Mouse (Mus musculus) ES-Bruce4 (cell line): ENCODE measurements around the gene Eno2. TPM values are rescaled to one million over a fixed set of nuclear protein-coding genes. Genes with fewer than 3 reads are reported as not detected.

ENCODE experiments used
- H3K27ac ChIP-seq: 2 replicates; pipeline ENCODE4 v1.5.1; 2012; ENCODE audit warnings: low read length, inconsistent platforms; ENCODE audit not compliant: insufficient read depth
- H3K27me3 ChIP-seq: 2 replicates; pipeline ENCODE4 v1.6.1; 2012; ENCODE audit warnings: mild to moderate bottlenecking, low read length, inconsistent platforms; ENCODE audit not compliant: control insufficient read depth, poor library complexity, insufficient read depth, severe bottlenecking
- H3K36me3 ChIP-seq: 2 replicates; pipeline ENCODE4 v1.6.1; 2012; ENCODE audit warnings: inconsistent platforms, mild to moderate bottlenecking, low read length, moderate library complexity; ENCODE audit not compliant: control insufficient read depth, poor library complexity, insufficient read depth, severe bottlenecking
- H3K4me1 ChIP-seq: one replicate; pipeline ENCODE4 v1.8.1; 2011; ENCODE audit warnings: low read length; ENCODE audit not compliant: control insufficient read depth, insufficient read depth
- H3K4me3 ChIP-seq: 2 replicates; pipeline ENCODE4 v1.5.1; 2011; ENCODE audit warnings: low read depth, mild to moderate bottlenecking, low read length
- H3K9ac ChIP-seq: 2 replicates; pipeline ENCODE4 v1.6.1; 2012; ENCODE audit warnings: low read depth, mild to moderate bottlenecking, inconsistent platforms; ENCODE audit not compliant: poor library complexity, severe bottlenecking
- H3K9me3 ChIP-seq: replicated peaks from 2 replicates; pipeline ENCODE4 v1.6.1; 2012; ENCODE audit warnings: mild to moderate bottlenecking, low read length, inconsistent platforms; ENCODE audit not compliant: control insufficient read depth, poor library complexity, insufficient read depth, severe bottlenecking
- CTCF ChIP-seq: IDR thresholded peaks from one replicate; pipeline ENCODE4 v1.8.1; 2011; ENCODE audit warnings: low read depth, low read length
- EP300 ChIP-seq: IDR thresholded peaks from 2 replicates; pipeline ENCODE4 v1.6.1; 2011; ENCODE audit warnings: low read depth, low read length; ENCODE audit not compliant: insufficient read depth
- POLR2A ChIP-seq: IDR thresholded peaks from one replicate; pipeline ENCODE4 v1.8.1; 2011; ENCODE audit warnings: low read length; ENCODE audit not compliant: insufficient read depth
- polyA plus RNA-seq: library from polyadenylated mRNA; stranded (reverse); fragments of >200 nt; gene quantifications from 2 replicates; pipeline ENCODE4 v1.2.4, GENCODE M21; 2011; ENCODE audit warnings: low read depth; ENCODE audit not compliant: missing spikeins, insufficient read depth, insufficient read length

Gene Eno2
- polyA plus RNA-seq, 1 experiment: 7.4 TPM

GRCm38 (mm10) chr6:124740888-124741761 is 28.3 kb downstream of the Eno2 start, which contains the start of gene Grcc10:
Gene Grcc10 (minus strand): TSS chr6:124741374.
- H3K27ac ChIP-seq: peak within 1 kb of the TSS; percentile 71
- H3K9me3 ChIP-seq: no peaks in the 10 kb centered on the region
- no peaks in the 10 kb centered on the region for H3K27me3 ChIP-seq
- peak within 1 kb of the TSS; percentile 78 for H3K4me3 ChIP-seq
- H3K9ac ChIP-seq: peak within 1 kb of the TSS; percentile 70
- TF ChIP-seq EP300 (0 out of 2 replicates have a peak, but pooled peaks have one; percentile 4), POLR2A (peak; percentile 99), CTCF (no peak)
- no peaks in the 10 kb centered on the region for H3K36me3 ChIP-seq
- peaks cover 2% of the 10 kb centered on the region for H3K4me1 ChIP-seq

- Histone ChIP-seq H3K36me3 (no peaks in the 10 kb centered on the region), H3K9me3 (no peaks in the 10 kb centered on the region), H3K9ac (peak overlapping the region; percentile 70), H3K4me1 (peaks cover 2% of the 10 kb centered on the region), H3K27me3 (no peaks in the 10 kb centered on the region), H3K27ac (peak overlapping the region; percentile 71), H3K4me3 (peak overlapping the region; percentile 78)
- no peak for TF ChIP-seq POLR2A
- peak; percentile 30 for TF ChIP-seq CTCF
Measured at GRCm38 (mm10) chr6:124740211-124740887, 29.1 kb downstream of the Eno2 start.

DNA sequence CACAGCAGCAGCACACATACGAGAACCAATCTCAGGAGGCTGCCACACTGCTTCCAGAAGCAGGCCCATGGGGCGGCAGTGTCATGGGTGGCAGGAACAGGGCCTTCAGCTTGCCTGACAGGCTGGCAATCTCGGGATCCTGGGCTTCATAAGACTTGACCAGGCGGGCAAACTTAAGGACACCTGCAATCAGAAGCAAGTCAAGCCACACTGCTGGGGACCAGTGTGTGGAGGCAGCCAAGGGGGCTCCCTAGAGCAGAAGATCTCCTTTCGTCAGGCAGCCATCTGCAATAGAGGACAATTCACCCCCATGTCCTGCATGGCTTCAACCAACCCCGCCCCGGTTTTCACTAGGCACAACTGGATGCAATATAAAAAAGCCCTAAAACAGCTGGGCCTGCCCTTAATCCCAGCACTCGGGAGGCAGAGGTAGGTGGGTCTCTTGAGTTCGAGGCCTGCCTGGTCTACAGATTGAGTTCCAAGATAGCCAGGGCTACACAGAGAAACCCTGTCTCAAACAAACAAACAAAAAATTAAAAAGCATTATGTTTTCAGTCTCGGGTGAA is 30.2 kb downstream of the Eno2 start:
- Histone ChIP-seq H3K4me1 (peaks cover 2% of the 10 kb centered on the region), H3K27ac (peak overlapping the region; percentile 6; the same call in 1 of the 2 replicates), H3K36me3 (no peaks in the 10 kb centered on the region), H3K9ac (peak overlapping the region; percentile 2; the same call in 1 of the 2 replicates), H3K9me3 (no peaks in the 10 kb centered on the region), H3K27me3 (no peaks in the 10 kb centered on the region), H3K4me3 (no peak overlapping the region)
- TF ChIP-seq EP300 (no peak), CTCF (no peak), POLR2A (no peak)

DNA sequence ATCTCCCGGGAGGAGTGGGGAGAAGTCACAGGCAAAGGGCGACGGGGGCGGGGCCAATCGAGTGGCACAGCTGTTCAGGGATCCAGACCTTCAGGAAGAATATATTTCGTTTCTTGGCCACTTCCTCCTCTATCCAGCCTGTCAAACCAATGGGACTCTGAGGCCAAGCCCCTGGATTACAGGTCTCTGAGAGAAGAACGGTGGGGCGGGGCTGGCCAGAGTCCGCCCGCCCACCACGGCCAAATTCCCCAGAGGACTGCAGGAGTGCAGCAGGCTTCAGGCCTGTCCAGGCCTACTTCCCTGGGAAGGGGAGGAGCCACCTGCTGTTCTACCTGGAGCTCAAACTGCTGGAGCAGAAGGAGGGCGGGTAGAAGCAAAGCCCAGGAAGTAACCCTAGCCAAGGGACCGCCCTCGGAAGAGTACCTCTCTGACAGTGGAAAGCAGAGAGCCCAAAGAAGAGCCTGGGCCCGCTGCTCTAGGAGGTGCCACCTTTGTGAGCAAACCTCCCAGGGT is 30.9 kb downstream of the Eno2 start, which contains the start of gene Ptpn6:
Gene Ptpn6 (minus strand): TSS at position 204 of the 513 bp plus-strand sequence.
- H3K9ac ChIP-seq: peak within 1 kb of the TSS; percentile 18; the same call in 1 of the 2 replicates
- TF ChIP-seq CTCF (no peak), POLR2A (no peak), EP300 (no peak)
- H3K27me3 ChIP-seq: no peaks in the 10 kb centered on the region
- H3K36me3 ChIP-seq: no peaks in the 10 kb centered on the region
- H3K27ac ChIP-seq: peak within 1 kb of the TSS; percentile 12; the same call in 1 of the 2 replicates
- H3K9me3 ChIP-seq: no peaks in the 10 kb centered on the region
- H3K4me3 ChIP-seq: peak within 1 kb of the TSS; percentile 26
- peaks cover 2% of the 10 kb centered on the region for H3K4me1 ChIP-seq

- H3K9ac ChIP-seq: no peak overlapping the region
- H3K27me3 ChIP-seq: no peaks in the 10 kb centered on the region
- H3K9me3 ChIP-seq: no peaks in the 10 kb centered on the region
- TF ChIP-seq CTCF: no peak
- TF ChIP-seq EP300: no peak
- TF ChIP-seq POLR2A: no peak
- peaks cover 8% of the 10 kb centered on the region for H3K4me1 ChIP-seq
- no peaks in the 10 kb centered on the region for H3K36me3 ChIP-seq
- H3K27ac ChIP-seq: no peak overlapping the region
- no peak overlapping the region for H3K4me3 ChIP-seq
Measured at GRCm38 (mm10) chr6:124737040-124737439, 32.4 kb downstream of the Eno2 start.

DNA sequence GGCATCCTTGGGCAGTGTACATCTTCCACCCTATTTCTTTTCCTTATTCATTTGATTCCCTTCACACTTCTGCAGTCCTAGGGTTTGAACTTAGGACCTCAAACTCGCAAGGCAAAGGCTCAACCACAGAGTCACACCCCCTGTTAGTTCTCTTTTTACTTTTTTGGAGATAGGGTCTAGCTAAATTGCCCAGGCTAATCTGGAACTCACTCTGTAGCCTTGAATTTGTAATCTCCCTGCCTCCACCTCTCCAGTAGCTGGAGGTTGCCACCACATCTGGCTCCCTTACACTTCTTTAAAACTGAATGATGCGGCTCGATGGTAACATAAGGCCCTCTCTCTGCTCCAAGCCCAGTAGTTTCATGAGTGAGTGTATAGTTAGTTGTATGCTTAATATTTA is 35.1 kb downstream of the Eno2 start:
- Histone ChIP-seq H3K27ac (no peak overlapping the region), H3K9ac (no peak overlapping the region), H3K4me1 (peaks cover 9% of the 10 kb centered on the region), H3K4me3 (no peak overlapping the region), H3K36me3 (no peaks in the 10 kb centered on the region), H3K27me3 (no peaks in the 10 kb centered on the region), H3K9me3 (no peaks in the 10 kb centered on the region)
- no peak for TF ChIP-seq CTCF
- TF ChIP-seq POLR2A: no peak
- TF ChIP-seq EP300: no peak
